Mouse (Mus musculus) macrophage (primary cell): ENCODE results near the gene Cpne1. TPM values are rescaled to one million over a fixed set of nuclear protein-coding genes. Genes with fewer than 3 reads are reported as not detected.

ENCODE experiments used
- H3K27ac ChIP-seq: fragments of 350-480 bp; formaldehyde crosslinking; 2 replicates; pipeline ENCODE4 v1.9.0; 2021
- H3K36me3 ChIP-seq: fragments of 350-480 bp; formaldehyde crosslinking; 2 replicates; pipeline ENCODE4 v1.9.0; 2021; ENCODE audit errors: inconsistent target
- H3K4me3 ChIP-seq: fragments of 350-480 bp; formaldehyde crosslinking; 2 replicates; pipeline ENCODE4 v1.9.0; 2021; ENCODE audit errors: inconsistent target
- H3K79me2 ChIP-seq: fragments of 350-480 bp; formaldehyde crosslinking; 2 replicates; pipeline ENCODE4 v1.9.0; 2021; ENCODE audit errors: inconsistent target
- WGBS: methylation state at CpG from one replicate; pipeline ENCODE4 v1.1.7; 2026; ENCODE audit warnings: inconsistent platforms; ENCODE audit not compliant: missing documents; 5-methylcytosine and 5-hydroxymethylcytosine counted together
- polyA plus RNA-seq: library from polyadenylated mRNA; stranded (reverse); fragments of 250-400 nt; gene quantifications from 3 replicates; pipeline ENCODE4 v1.2.4, GENCODE M21; 2018; ENCODE audit warnings: inconsistent platforms
- total RNA-seq, 78 experiments: library from RNA; depleted of rRNA; stranded (reverse); fragments of 250-400 nt; gene quantifications; 1 replicate in 9 of 78; 2 replicates in 24 of 78; 3 replicates in 43 of 78; 4 replicates in 2 of 78; pipeline ENCODE4 v1.2.4; 2018; ENCODE audit warnings: inconsistent platforms in 56 of 78

The Cpne1 gene
- total RNA-seq (2018; cell fraction: chromatin; rRNA removed): 10 to 100 TPM; 13.3 to 75.6 (median 39.1) TPM
- 10 to 100 TPM in 25 of 26 experiments, 1 to 10 TPM in 1; 8.8 to 36.0 (median 20.0) TPM for total RNA-seq (2018; cell fraction: cytosol; rRNA removed)
- total RNA-seq (2018; cell fraction: nucleus; rRNA removed): 10 to 100 TPM in 24 of 26 experiments, 1 to 10 TPM in 2; 6.7 to 45.3 (median 27.3) TPM
- polyA plus RNA-seq: 7.4 to 25.3 TPM (median 17.9 TPM) in 3 replicates

DNA sequence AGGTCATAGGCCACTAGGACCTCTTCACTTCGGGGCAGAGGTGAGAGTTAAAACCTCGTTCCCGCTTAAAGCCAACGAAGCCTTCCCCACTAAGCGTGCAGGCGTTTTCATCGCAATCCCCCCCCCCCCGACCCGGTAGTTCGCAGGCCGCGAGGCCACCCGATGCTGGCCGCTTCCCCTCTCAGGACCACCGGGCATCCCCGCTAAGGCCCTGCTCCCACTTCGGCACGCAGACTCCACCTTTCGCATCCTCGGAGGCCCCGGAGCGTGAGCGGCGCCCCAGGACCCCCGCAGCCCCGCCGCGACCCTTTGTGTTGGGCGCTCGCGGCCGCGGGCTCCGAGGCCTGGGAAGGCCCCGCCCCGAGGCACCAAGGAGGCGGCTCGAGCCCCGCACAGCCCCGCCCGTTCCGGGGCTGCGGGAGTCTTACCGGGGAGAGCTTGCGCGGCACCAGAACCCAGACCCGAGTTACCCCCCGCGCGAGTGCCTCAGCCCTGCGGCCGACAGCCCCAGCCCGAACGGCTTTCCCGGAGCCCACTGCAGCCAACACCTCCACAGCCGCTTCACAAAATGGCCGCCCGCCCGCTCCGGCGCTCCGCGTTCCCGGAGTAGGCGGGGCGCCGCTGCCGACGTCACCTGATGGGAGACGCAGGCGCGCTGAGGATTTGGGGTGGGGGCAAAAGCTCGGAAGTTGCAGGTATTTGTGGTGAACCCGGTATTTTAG, at the start of gene Cpne1, which contains the start of gene Rbm12:
TSS of gene Cpne1 (minus strand) at position 608 of the 722 bp plus-strand sequence.
TSS of gene Rbm12 (minus strand) at position 621 of the 722 bp plus-strand sequence.
- under 1% methylated on average over 69 of the region's 74 CpGs for WGBS

DNA sequence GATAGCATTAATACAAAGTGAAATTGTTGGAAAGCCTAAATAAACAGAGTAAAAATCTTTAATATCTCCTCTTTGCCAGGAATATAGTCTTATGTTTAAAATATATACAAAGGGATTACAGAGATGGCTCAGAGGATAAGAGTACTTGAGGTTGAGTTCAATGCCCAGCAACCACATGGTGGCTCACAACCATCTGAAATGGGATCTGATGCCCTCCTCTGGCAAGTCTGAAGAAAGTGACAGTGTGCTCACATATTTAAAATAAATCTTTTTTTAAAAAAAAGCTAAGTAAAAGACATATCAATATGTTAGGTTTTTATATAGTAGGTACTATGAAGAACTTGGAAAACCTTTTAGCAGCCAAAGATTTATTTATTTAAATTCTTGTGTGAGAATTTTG, 39.8 kb upstream of the Cpne1 start:
- H3K36me3 ChIP-seq: peaks cover 68% of the 10 kb centered on the region
- H3K4me3 ChIP-seq: no peak overlapping the region

More for the DNA sequence above, at the start of gene Cpne1, which contains the start of gene Rbm12:
- H3K4me3 ChIP-seq: peak within 1 kb of the TSS; percentile 73
- H3K79me2 ChIP-seq: peaks cover 49% of the 10 kb centered on the region
- no peak within 1 kb of the TSS for H3K27ac ChIP-seq
- H3K36me3 ChIP-seq: no peaks in the 10 kb centered on the region

GRCm38 (mm10) chr2:156147316-156147915, 35.7 kb upstream of the Cpne1 start:
- no peak overlapping the region for H3K4me3 ChIP-seq
- 71% methylated on average over 3 of the region's 3 CpGs for WGBS
- peaks cover 33% of the 10 kb centered on the region for H3K36me3 ChIP-seq

More for the DNA sequence above, 39.8 kb upstream of the Cpne1 start:
- H3K79me2 ChIP-seq: peaks cover 83% of the 10 kb centered on the region
- H3K27ac ChIP-seq: no peak overlapping the region

GRCm38 (mm10) chr2:156146272-156146989, 34.7 kb upstream of the Cpne1 start:
- Histone ChIP-seq H3K27ac (no peak overlapping the region), H3K36me3 (peaks cover 26% of the 10 kb centered on the region), H3K4me3 (no peak overlapping the region), H3K79me2 (peaks cover 49% of the 10 kb centered on the region)
- WGBS: 56% methylated on average over 5 of the region's 5 CpGs

More at GRCm38 (mm10) chr2:156147316-156147915, 35.7 kb upstream of the Cpne1 start:
- Histone ChIP-seq H3K27ac (no peak overlapping the region), H3K79me2 (peaks cover 59% of the 10 kb centered on the region)

GRCm38 (mm10) chr2:156145486-156146130, 33.8 kb upstream of the Cpne1 start:
- no peak overlapping the region for H3K27ac ChIP-seq
- peaks cover 23% of the 10 kb centered on the region for H3K36me3 ChIP-seq
- H3K4me3 ChIP-seq: no peak overlapping the region
- H3K79me2 ChIP-seq: peaks cover 41% of the 10 kb centered on the region
- 69% methylated on average over 11 of the region's 11 CpGs for WGBS

- under 1% methylated on average over 55 of the region's 70 CpGs for WGBS
- peaks cover 10% of the 10 kb centered on the region for H3K36me3 ChIP-seq
- peak within 1 kb of the TSS; percentile 89 for H3K4me3 ChIP-seq
- H3K79me2 ChIP-seq: peaks cover 26% of the 10 kb centered on the region
- H3K27ac ChIP-seq: peak within 1 kb of the TSS; percentile 28; the same call in 1 of the 2 replicates
Measured at GRCm38 (mm10) chr2:156143953-156144724, 32.4 kb upstream of the Cpne1 start, which contains the start of the genes Romo1 and Nfs1. Gene Romo1, plus strand, starts transcription at chr2:156144039. Gene Nfs1, minus strand, starts transcription at chr2:156144186.

GRCm38 (mm10) chr2:156143367-156143766, 31.6 kb upstream of the Cpne1 start:
- Histone ChIP-seq H3K4me3 (peak overlapping the region; percentile 89), H3K36me3 (peaks cover 12% of the 10 kb centered on the region), H3K79me2 (peaks cover 18% of the 10 kb centered on the region), H3K27ac (peak overlapping the region; percentile 28; the same call in 1 of the 2 replicates)
- WGBS: 8% methylated on average over 16 of the region's 16 CpGs

- 95% methylated on average over 2 of the region's 2 CpGs for WGBS
- Histone ChIP-seq H3K4me3 (peak overlapping the region; percentile 89; the same call in 1 of the 2 replicates), H3K79me2 (peaks cover 17% of the 10 kb centered on the region), H3K27ac (no peak overlapping the region), H3K36me3 (peaks cover 9% of the 10 kb centered on the region; the same call in 1 of the 2 replicates)
Measured at GRCm38 (mm10) chr2:156142820-156143219, 31.1 kb upstream of the Cpne1 start.

DNA sequence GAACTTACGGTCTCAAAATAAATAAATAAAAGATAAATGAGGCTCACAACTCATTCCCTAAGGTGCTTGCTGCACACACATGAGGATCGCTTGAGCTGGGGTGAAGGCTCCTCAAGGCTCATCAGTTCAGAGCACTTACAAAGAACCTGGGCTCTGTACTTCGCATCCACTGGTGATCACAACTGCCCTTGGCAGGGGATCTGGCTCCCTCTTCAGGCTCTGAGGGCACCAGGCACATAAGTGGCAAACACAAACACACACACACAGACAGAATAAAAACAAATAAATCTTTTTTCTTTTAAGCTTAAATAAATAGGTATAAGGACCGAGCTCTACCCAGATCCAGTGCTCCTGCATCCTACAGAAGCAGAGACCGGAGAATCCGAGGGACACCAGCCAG, 23.9 kb upstream of the Cpne1 start:
- H3K27ac ChIP-seq: no peak overlapping the region
- peaks cover 13% of the 10 kb centered on the region for H3K36me3 ChIP-seq
- WGBS: 93% methylated on average over 6 of the region's 6 CpGs
- H3K4me3 ChIP-seq: no peak overlapping the region
- H3K79me2 ChIP-seq: no peaks in the 10 kb centered on the region

- 96% methylated on average over 5 of the region's 5 CpGs for WGBS
- no peaks in the 10 kb centered on the region for H3K79me2 ChIP-seq
- no peak overlapping the region for H3K4me3 ChIP-seq
- peaks cover 13% of the 10 kb centered on the region for H3K36me3 ChIP-seq
- no peak overlapping the region for H3K27ac ChIP-seq
Measured at GRCm38 (mm10) chr2:156134161-156134560, 22.4 kb upstream of the Cpne1 start.

- WGBS: 96% methylated on average over 5 of the region's 5 CpGs
- H3K79me2 ChIP-seq: no peaks in the 10 kb centered on the region
- H3K27ac ChIP-seq: no peak within 1 kb of the TSS
- H3K4me3 ChIP-seq: no peak within 1 kb of the TSS
- H3K36me3 ChIP-seq: peaks cover 50% of the 10 kb centered on the region
Measured at GRCm38 (mm10) chr2:156126992-156127391, 15.2 kb upstream of the Cpne1 start, which contains the start of gene Gm28036. Gene Gm28036, minus strand, starts transcription at chr2:156127092.

DNA sequence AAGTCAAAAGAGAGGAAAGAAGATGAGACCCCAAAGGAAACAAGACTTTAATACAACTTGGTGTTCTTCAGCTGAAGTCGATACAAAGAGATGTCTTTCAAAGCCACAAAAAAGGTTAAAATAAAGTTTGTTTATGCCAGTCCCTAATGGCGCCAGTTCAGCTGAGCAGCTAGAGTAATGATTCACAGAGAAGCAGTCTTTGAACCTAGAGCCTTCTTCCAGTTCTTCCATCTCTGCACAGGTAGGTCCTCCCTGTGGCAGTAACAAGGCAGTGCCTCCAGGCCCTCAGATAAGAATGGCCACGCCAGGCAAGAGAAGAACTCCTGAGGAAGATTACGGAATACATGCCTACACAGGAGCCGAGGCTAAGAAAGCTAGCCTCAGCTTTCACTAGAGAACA, 12.0 kb upstream of the Cpne1 start:
- Histone ChIP-seq H3K4me3 (no peak overlapping the region), H3K27ac (no peak overlapping the region), H3K36me3 (peaks cover 41% of the 10 kb centered on the region; the same call in 1 of the 2 replicates), H3K79me2 (no peaks in the 10 kb centered on the region)
- WGBS: 94% methylated on average over 5 of the region's 5 CpGs

GRCm38 (mm10) chr2:156119566-156119965, 7.8 kb upstream of the Cpne1 start:
- Histone ChIP-seq H3K79me2 (no peaks in the 10 kb centered on the region), H3K36me3 (peaks cover 11% of the 10 kb centered on the region; the same call in 1 of the 2 replicates), H3K4me3 (no peak overlapping the region), H3K27ac (no peak overlapping the region)
